Mouse (Mus musculus) limb, embryonic 14.5 days (tissue): Measurements from ENCODE around the gene Irak4. TPM values are rescaled to one million over a fixed set of nuclear protein-coding genes. Genes with fewer than 3 reads are reported as not detected.

ENCODE experiments used
- ATAC-seq: fragments of 200-750 bp; cut with Nextera tagmentation; 2 replicates; pipeline ENCODE4 v1.8.0; 2017; ENCODE audit warnings: low read depth, moderate number of reproducible peaks, moderate TSS enrichment; ENCODE audit not compliant: low FRiP score
- DNase-seq: peaks from one replicate; pipeline ENCODE4 v3.0.0-alpha.2; 2015; ENCODE audit warnings: low spot score
- H3K27ac ChIP-seq: fragments of 300-500 bp; sonication (generic); replicated peaks from 2 replicates; pipeline ENCODE4 v1.5.1; 2014; ENCODE audit warnings: low read depth, mild to moderate bottlenecking, low read length, moderate library complexity, mixed read lengths
- H3K27me3 ChIP-seq: fragments of 300-500 bp; sonication (generic); 2 replicates; pipeline ENCODE4 v1.6.1; 2014; ENCODE audit warnings: low read length, mixed read lengths; ENCODE audit not compliant: control insufficient read depth, insufficient read depth
- H3K36me3 ChIP-seq: fragments of 300-500 bp; sonication (generic); 2 replicates; pipeline ENCODE4 v1.6.1; 2014; ENCODE audit warnings: mild to moderate bottlenecking, low read length, moderate library complexity, mixed read lengths; ENCODE audit not compliant: control insufficient read depth, insufficient read depth
- H3K4me1 ChIP-seq: fragments of 300-500 bp; sonication (generic); 2 replicates; pipeline ENCODE4 v1.6.1; 2014; ENCODE audit warnings: antibody characterized with exemption, low read length, mixed read lengths; ENCODE audit not compliant: control insufficient read depth, insufficient read depth
- H3K4me2 ChIP-seq: fragments of 300-500 bp; sonication (generic); replicated peaks from 2 replicates; pipeline ENCODE4 v1.6.1; 2014; ENCODE audit warnings: low read depth, mild to moderate bottlenecking, low read length, moderate library complexity; ENCODE audit not compliant: severe bottlenecking
- H3K4me3 ChIP-seq: fragments of 300-500 bp; sonication (generic); replicated peaks from 2 replicates; pipeline ENCODE4 v1.5.1; 2014; ENCODE audit warnings: low read length
- H3K9ac ChIP-seq: fragments of 300-500 bp; sonication (generic); 2 replicates; pipeline ENCODE4 v1.6.1; 2014; ENCODE audit warnings: mild to moderate bottlenecking, low read depth, low read length, moderate library complexity; ENCODE audit not compliant: severe bottlenecking
- H3K9me3 ChIP-seq: fragments of 300-500 bp; sonication (generic); 2 replicates; pipeline ENCODE4 v1.6.1; 2016; ENCODE audit warnings: low read length; ENCODE audit not compliant: control insufficient read depth
- POLR2A ChIP-seq: fragments of 200-500 bp; IDR thresholded peaks from 2 replicates; pipeline ENCODE4 v1.8.0; 2012; ENCODE audit warnings: inconsistent platforms, mild to moderate bottlenecking, moderate library complexity, borderline replicate concordance; ENCODE audit not compliant: insufficient read depth, insufficient read length; ENCODE audit errors: extremely low read depth
- WGBS: fragments of 180-500 bp; shearing (Covaris S2); extraction: QIAGEN DNeasy Blood & Tissue Kit; methylation state at CpG from one replicate; pipeline ENCODE4 v1.1.7; 2014; 5-methylcytosine and 5-hydroxymethylcytosine counted together
- polyA plus RNA-seq, 2 experiments: library from polyadenylated mRNA; depleted of rRNA in 1 of 2; stranded (reverse) in 1 of 2; unstranded in 1 of 2; fragments of >200 nt; fragmentation: Nextera tagmentation in 1 of 2; extraction: Ambion mirVana in 1 of 2; gene quantifications; 2 replicates each; pipeline versions ENCODE4 v1.2.1 to v1.2.3; 2012 to 2014

Irak4 gene
- polyA plus RNA-seq, 2 experiments, result 5.2 to 5.6 TPM

GRCm38 (mm10) chr15:94558895-94559656 lies 15.6 kb downstream of the Irak4 start:
- Histone ChIP-seq H3K9ac (no peak overlapping the region), H3K4me1 (no peaks in the 10 kb centered on the region), H3K9me3 (no peaks in the 10 kb centered on the region), H3K4me2 (no peak overlapping the region), H3K36me3 (no peaks in the 10 kb centered on the region), H3K27me3 (no peaks in the 10 kb centered on the region), H3K4me3 (no peak overlapping the region), H3K27ac (no peak overlapping the region)
- WGBS, result 82% methylated on average over 17 of the region's 17 CpGs
- DNase-seq (no peak), ATAC-seq (no peak)
- no peak for TF ChIP-seq POLR2A

- no peaks in the 10 kb centered on the region for H3K27me3 ChIP-seq
- H3K9ac ChIP-seq, result no peak overlapping the region
- no peak for TF ChIP-seq POLR2A
- DNase-seq (no peak), ATAC-seq (no peak)
- H3K4me2 ChIP-seq, result no peak overlapping the region
- no peaks in the 10 kb centered on the region for H3K36me3 ChIP-seq
- 76% methylated on average over 2 of the region's 2 CpGs for WGBS
- no peak overlapping the region for H3K4me3 ChIP-seq
- H3K27ac ChIP-seq, result no peak overlapping the region
- H3K9me3 ChIP-seq, result no peaks in the 10 kb centered on the region
- no peaks in the 10 kb centered on the region for H3K4me1 ChIP-seq
Measured at GRCm38 (mm10) chr15:94564909-94565308, 21.5 kb downstream of the Irak4 start.

GRCm38 (mm10) chr15:94565854-94566253 lies 22.4 kb downstream of the Irak4 start:
- ATAC-seq (no peak), DNase-seq (no peak)
- Histone ChIP-seq H3K36me3 (no peaks in the 10 kb centered on the region), H3K27me3 (no peaks in the 10 kb centered on the region), H3K9ac (no peak overlapping the region), H3K4me1 (no peaks in the 10 kb centered on the region), H3K27ac (no peak overlapping the region), H3K4me3 (no peak overlapping the region), H3K9me3 (no peaks in the 10 kb centered on the region), H3K4me2 (no peak overlapping the region)
- no peak for TF ChIP-seq POLR2A
- WGBS, result 89% methylated on average over 9 of the region's 9 CpGs

- H3K4me3 ChIP-seq, result no peak overlapping the region
- H3K27me3 ChIP-seq, result no peaks in the 10 kb centered on the region
- no peak for ATAC-seq
- no peaks in the 10 kb centered on the region for H3K9me3 ChIP-seq
- no peak overlapping the region for H3K4me2 ChIP-seq
- no peak overlapping the region for H3K27ac ChIP-seq
- 70% methylated on average over 10 of the region's 10 CpGs for WGBS
- no peak overlapping the region for H3K9ac ChIP-seq
- no peak for TF ChIP-seq POLR2A
- no peak for DNase-seq
- H3K4me1 ChIP-seq, result no peaks in the 10 kb centered on the region
- no peaks in the 10 kb centered on the region for H3K36me3 ChIP-seq
Measured at GRCm38 (mm10) chr15:94568496-94569182, 25.2 kb downstream of the Irak4 start.

GRCm38 (mm10) chr15:94571501-94571900 lies 28.1 kb downstream of the Irak4 start:
- DNase-seq (no peak), ATAC-seq (no peak)
- Histone ChIP-seq H3K4me3 (no peak overlapping the region), H3K9ac (no peak overlapping the region), H3K9me3 (no peaks in the 10 kb centered on the region), H3K4me2 (no peak overlapping the region), H3K4me1 (no peaks in the 10 kb centered on the region), H3K27me3 (no peaks in the 10 kb centered on the region), H3K36me3 (no peaks in the 10 kb centered on the region), H3K27ac (no peak overlapping the region)
- TF ChIP-seq POLR2A, result no peak
- WGBS, result 86% methylated on average over 4 of the region's 4 CpGs
